Mouse (Mus musculus) bone marrow, adult 2 months (tissue): ENCODE results near the gene Tmem39b.

Source experiments
- CTCF ChIP-seq: fragments of 200-500 bp; IDR thresholded peaks from 2 replicates; pipeline ENCODE4 v1.5.1; 2011; ENCODE audit warnings: low read length, control low read depth; ENCODE audit not compliant: control insufficient read depth, insufficient read depth
- POLR2A ChIP-seq: fragments of 200-500 bp; IDR thresholded peaks from 2 replicates; pipeline ENCODE4 v1.6.1; 2011; ENCODE audit warnings: low read depth, mild to moderate bottlenecking, control low read depth, low read length, borderline replicate concordance; ENCODE audit not compliant: control insufficient read depth

- no peak for TF ChIP-seq POLR2A
- TF ChIP-seq CTCF, result no peak
Measured at GRCm38 (mm10) chr4:129731423-129731822, 34.8 kb upstream of the Tmem39b start.
